Mouse (Mus musculus) intestine, embryonic 14.5 days (tissue): ENCODE measurements around the gene Nek9. TPM values are rescaled to one million over a fixed set of nuclear protein-coding genes. Genes with fewer than 3 reads are reported as not detected.

ENCODE experiments used
- ATAC-seq: fragments of 200-750 bp; cut with Nextera tagmentation; replicated peaks from 2 replicates; pipeline ENCODE4 v1.8.0; 2017; ENCODE audit warnings: low read depth, moderate number of reproducible peaks, moderate TSS enrichment, moderate library complexity; ENCODE audit not compliant: low FRiP score, low TSS enrichment
- DNase-seq: peaks from one replicate; pipeline ENCODE4 v3.0.0-alpha.2; 2018; ENCODE audit warnings: low spot score
- H3K27ac ChIP-seq: fragments of 300-500 bp; sonication (generic); 2 replicates; pipeline ENCODE4 v1.5.1; 2014; ENCODE audit warnings: low read depth, mild to moderate bottlenecking, control low read depth
- H3K27me3 ChIP-seq: fragments of 300-500 bp; sonication (generic); replicated peaks from 2 replicates; pipeline ENCODE4 v1.6.1; 2014; ENCODE audit warnings: low read length, control low read depth; ENCODE audit not compliant: control insufficient read depth, insufficient read depth
- H3K36me3 ChIP-seq: fragments of 300-500 bp; sonication (generic); 2 replicates; pipeline ENCODE4 v1.6.1; 2014; ENCODE audit warnings: low read length, control low read depth; ENCODE audit not compliant: control insufficient read depth, insufficient read depth
- H3K4me1 ChIP-seq: fragments of 300-500 bp; sonication (generic); replicated peaks from 2 replicates; pipeline ENCODE4 v1.6.1; 2014; ENCODE audit warnings: low read length, control low read depth, mixed read lengths; ENCODE audit not compliant: control insufficient read depth, insufficient read depth
- H3K4me2 ChIP-seq: fragments of 300-500 bp; sonication (generic); 2 replicates; pipeline ENCODE4 v1.6.1; 2014; ENCODE audit warnings: low read length
- H3K4me3 ChIP-seq: fragments of 300-500 bp; sonication (generic); 2 replicates; pipeline ENCODE4 v1.5.1; 2014; ENCODE audit warnings: low read depth, low read length, control low read depth, mixed read lengths
- H3K9ac ChIP-seq: fragments of 300-500 bp; sonication (generic); 2 replicates; pipeline ENCODE4 v1.6.1; 2014; ENCODE audit warnings: mild to moderate bottlenecking, low read length
- H3K9me3 ChIP-seq: fragments of 300-500 bp; sonication (generic); 2 replicates; pipeline ENCODE4 v1.6.1; 2016; ENCODE audit warnings: low read length, control low read depth; ENCODE audit not compliant: control insufficient read depth
- WGBS: fragments of 180-500 bp; shearing (Covaris S2); extraction: QIAGEN DNeasy Blood & Tissue Kit; methylation state at CpG from one replicate; pipeline ENCODE4 v1.1.7; 2014; 5-methylcytosine and 5-hydroxymethylcytosine counted together
- polyA plus RNA-seq: library from polyadenylated mRNA; unstranded; fragments of >200 nt; fragmentation: Nextera tagmentation; extraction: Ambion mirVana; gene quantifications from 2 replicates; pipeline ENCODE4 v1.2.1, GENCODE M21; 2014

The Nek9 gene
- 16.5 and 17.2 TPM in 2 replicates for polyA plus RNA-seq

DNA sequence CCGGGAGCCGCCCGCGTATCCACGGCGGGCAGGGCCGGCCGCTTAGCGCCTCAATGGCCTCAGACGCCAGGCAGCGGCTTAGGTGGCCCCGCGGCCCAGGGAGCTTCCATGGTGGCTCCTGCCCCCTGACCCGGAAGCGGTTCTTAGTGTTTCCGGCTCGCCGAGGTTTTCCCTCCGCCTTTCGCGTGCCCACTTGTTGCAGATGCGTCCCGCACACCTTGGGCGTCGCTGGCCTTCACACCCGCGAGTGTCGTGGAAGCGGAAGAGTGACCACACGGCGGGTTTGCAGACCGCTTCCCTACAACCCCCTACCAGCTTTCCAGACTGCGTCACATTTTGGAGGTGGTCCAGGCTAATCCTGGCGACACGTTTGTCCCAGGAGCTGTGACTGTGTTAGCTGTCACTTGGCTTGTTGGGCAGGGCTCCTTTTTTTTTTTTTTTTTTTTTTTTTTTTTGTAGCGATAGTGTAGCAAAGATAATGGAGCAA, at the start of gene Nek9:
Gene Nek9, minus strand, starts transcription at position 120 of the 487 bp plus-strand sequence.
- no peaks in the 10 kb centered on the region for H3K27me3 ChIP-seq
- peak within 1 kb of the TSS; percentile 96 for H3K9ac ChIP-seq
- under 1% methylated on average over 36 of the region's 36 CpGs for WGBS
- H3K9me3 ChIP-seq = no peaks in the 10 kb centered on the region
- H3K4me1 ChIP-seq = peaks cover 11% of the 10 kb centered on the region; the same call in 1 of the 2 replicates
- peak; percentile 84 for ATAC-seq
- peak; percentile 99 for DNase-seq
- H3K4me3 ChIP-seq = peak within 1 kb of the TSS; percentile 83
- H3K36me3 ChIP-seq = peaks cover 40% of the 10 kb centered on the region
- peak within 1 kb of the TSS; percentile 81 for H3K27ac ChIP-seq
- peak within 1 kb of the TSS; percentile 59 for H3K4me2 ChIP-seq

DNA sequence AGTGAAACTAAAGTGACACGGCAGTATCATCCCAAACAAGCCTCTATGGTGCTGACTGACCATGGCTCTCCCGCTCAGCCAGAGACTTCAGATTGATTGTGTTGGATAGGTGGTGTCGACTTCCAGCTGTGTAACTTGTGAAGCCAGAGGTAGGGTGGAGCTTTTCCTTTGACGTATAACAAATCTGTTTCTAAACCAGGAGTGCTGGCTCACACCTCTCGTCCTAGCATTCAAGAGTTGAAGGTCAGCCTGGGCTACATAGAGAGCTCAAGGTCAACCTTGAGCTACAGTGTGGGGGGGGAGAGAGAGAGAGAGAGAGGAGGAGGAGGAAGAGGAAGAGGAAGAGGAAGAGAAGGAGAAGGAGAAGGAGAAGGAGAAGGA, 46.8 kb upstream of the Nek9 start:
- Histone ChIP-seq H3K4me1 (no peaks in the 10 kb centered on the region), H3K36me3 (no peaks in the 10 kb centered on the region), H3K4me3 (no peak overlapping the region), H3K9ac (no peak overlapping the region), H3K27ac (no peak overlapping the region), H3K27me3 (no peaks in the 10 kb centered on the region), H3K9me3 (0 out of 2 replicates have a peak, but pooled peaks cover under 1% of the 10 kb centered on the region), H3K4me2 (no peak overlapping the region)
- DNase-seq = no peak
- WGBS = 49% methylated on average over 5 of the region's 5 CpGs
- ATAC-seq = no peak

DNA sequence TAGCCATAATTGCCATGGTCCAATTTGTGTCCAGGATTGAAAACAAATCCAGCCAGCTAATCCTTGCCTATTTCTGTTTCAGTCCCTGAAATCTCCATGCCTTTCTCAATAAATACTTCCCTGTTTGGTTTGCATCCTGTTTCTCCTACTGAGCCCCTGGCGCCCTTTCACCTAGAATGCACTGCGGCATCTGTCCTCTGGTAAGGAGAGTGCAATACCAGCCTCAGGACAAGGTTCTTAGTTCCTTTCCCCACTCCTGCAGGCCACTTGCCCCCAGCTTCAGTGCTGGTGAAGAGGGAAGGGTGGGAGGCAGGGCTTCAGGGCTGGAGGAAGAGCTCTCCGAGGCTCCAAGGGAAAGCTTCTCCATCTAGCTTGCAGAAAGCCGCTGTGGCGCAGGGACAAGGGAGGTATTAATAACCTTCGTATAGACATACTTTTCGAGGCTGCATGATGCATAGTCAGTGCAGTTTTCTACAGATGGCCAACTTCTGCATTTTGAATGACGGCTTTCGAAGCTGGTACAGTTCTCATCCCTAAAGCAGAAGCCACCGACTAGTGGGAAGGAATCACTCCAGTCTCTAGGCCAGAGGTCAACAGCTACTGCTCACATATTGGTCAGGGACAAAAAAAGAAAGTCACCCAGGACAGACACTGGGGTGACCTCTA, 46.3 kb upstream of the Nek9 start:
- H3K4me1 ChIP-seq = no peaks in the 10 kb centered on the region
- no peak for ATAC-seq
- no peak overlapping the region for H3K9ac ChIP-seq
- no peak overlapping the region for H3K4me3 ChIP-seq
- 0 out of 2 replicates have a peak, but pooled peaks cover 2% of the 10 kb centered on the region for H3K9me3 ChIP-seq
- DNase-seq = no peak
- H3K27ac ChIP-seq = no peak overlapping the region
- no peaks in the 10 kb centered on the region for H3K36me3 ChIP-seq
- H3K27me3 ChIP-seq = no peaks in the 10 kb centered on the region
- 72% methylated on average over 10 of the region's 10 CpGs for whole genome bisulfite sequencing
- no peak overlapping the region for H3K4me2 ChIP-seq

DNA sequence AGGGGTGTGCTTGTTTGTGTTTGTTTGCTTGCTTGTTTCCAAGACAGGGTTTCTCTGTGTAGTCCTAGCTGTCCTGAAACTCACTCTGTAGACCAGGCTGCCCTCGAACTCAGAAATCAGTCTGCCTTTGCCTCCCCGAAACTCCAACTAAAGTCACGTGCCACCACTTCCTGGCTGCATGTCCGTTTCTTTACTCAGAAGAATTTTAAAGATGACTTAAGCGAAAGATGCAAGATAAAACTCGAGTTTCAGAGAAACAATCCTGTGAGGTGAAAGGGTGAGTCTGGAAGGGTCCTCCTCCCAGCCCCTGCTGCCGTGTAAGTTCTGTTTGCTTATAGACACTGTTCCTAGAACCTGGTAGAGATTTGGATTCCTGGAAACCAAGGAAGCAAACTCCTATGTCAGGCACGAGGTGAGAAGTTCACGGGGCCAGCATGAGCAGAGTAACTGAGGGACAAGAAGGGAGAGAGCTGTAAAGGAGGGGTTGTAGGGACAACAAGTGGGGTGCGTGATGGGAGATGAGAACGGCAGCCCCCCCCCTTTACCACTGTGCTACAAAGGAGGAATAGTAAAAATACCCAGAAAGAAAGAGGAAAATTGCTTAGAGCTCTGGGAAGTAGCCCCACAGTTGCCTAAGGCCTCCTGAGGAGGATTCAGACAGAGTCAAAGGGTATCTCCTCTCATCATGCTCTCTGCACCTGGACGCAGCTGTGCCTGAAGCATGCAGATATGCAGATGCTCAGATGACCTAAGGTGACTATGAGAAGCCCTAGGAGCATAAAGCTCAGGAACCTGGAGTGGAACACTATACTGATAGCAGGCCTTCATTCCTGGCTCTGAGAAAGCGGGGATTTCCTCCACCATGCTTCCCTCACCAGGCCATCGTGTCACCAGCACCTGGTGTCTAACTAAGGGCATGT, 43.9 kb upstream of the Nek9 start:
- ATAC-seq (no peak), DNase-seq (no peak)
- WGBS = 61% methylated on average over 14 of the region's 14 CpGs
- H3K9me3 ChIP-seq = 0 out of 2 replicates have a peak, but pooled peaks cover 2% of the 10 kb centered on the region
- H3K9ac ChIP-seq = no peak overlapping the region
- H3K4me3 ChIP-seq = no peak overlapping the region
- no peaks in the 10 kb centered on the region for H3K36me3 ChIP-seq
- no peaks in the 10 kb centered on the region for H3K4me1 ChIP-seq
- H3K27me3 ChIP-seq = no peaks in the 10 kb centered on the region
- no peak overlapping the region for H3K4me2 ChIP-seq
- H3K27ac ChIP-seq = no peak overlapping the region

DNA sequence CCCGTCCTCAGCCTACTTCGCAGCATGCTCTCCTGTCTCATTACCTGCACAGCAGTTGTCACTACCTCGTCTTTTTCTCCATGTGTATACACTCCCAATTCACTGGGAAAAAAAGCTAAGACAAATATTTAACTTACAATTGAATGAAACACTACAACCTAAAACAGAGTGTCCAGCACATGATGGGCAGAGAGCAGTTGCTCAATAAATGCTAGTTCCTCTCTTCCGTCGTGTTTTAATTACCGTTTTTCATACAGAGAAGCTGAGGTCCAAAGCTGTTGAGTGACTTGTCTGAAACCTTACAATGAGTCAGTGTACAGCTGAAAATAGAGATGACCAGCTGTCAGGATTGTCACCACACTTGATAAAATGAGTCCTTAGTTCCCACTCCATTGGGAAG, 42.4 kb upstream of the Nek9 start:
- 0 out of 2 replicates have a peak, but pooled peaks cover 2% of the 10 kb centered on the region for H3K9me3 ChIP-seq
- ATAC-seq = no peak
- H3K4me3 ChIP-seq = no peak overlapping the region
- H3K36me3 ChIP-seq = no peaks in the 10 kb centered on the region
- H3K27ac ChIP-seq = no peak overlapping the region
- no peak overlapping the region for H3K9ac ChIP-seq
- no peak overlapping the region for H3K4me2 ChIP-seq
- WGBS = 82% methylated on average over 6 of the region's 6 CpGs
- H3K4me1 ChIP-seq = no peaks in the 10 kb centered on the region
- H3K27me3 ChIP-seq = no peaks in the 10 kb centered on the region
- no peak for DNase-seq

DNA sequence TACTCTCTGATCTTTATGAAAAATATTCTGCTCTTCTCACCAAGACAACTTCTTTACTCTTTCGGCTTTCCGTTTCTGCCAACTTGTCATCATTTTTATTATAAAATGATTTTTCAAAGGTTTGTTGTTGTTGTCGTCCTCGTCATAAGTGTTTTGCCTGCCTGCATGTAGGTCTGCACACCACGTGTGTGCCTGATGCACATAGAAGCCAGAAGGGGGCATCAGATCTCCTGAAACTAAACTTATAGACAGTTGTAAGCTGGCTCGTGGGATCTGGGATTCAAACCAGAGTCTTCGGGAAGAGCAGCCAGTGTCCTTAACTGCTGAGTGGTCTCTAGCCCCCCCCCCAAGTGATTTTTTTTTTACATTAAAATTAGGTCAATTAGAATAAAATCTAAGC, 41.8 kb upstream of the Nek9 start:
- H3K9me3 ChIP-seq = 0 out of 2 replicates have a peak, but pooled peaks cover 2% of the 10 kb centered on the region
- no peaks in the 10 kb centered on the region for H3K36me3 ChIP-seq
- H3K4me1 ChIP-seq = no peaks in the 10 kb centered on the region
- H3K9ac ChIP-seq = no peak overlapping the region
- H3K4me3 ChIP-seq = no peak overlapping the region
- DNase-seq (no peak), ATAC-seq (no peak)
- no peaks in the 10 kb centered on the region for H3K27me3 ChIP-seq
- H3K27ac ChIP-seq = no peak overlapping the region
- H3K4me2 ChIP-seq = no peak overlapping the region
- 79% methylated on average over 7 of the region's 7 CpGs for WGBS

DNA sequence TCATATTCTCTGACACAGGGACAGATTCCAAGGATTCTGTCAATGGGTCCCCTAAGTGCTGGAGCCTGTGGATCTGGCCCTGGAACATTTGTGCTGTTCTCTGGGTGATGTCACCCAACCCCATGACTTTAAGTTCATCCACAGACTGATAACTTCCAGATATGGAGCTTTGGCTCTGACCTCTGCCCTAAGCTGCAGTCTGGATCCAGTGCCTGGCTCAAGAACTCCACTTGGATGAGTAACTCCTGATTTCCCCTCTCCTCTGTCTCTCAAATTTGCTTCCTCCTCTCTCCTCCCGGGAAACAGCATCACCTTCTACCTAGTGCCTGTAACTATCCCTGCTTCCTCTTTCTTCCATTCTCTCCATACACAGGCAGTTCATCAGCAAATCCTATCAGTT, 41.1 kb upstream of the Nek9 start:
- ATAC-seq (no peak), DNase-seq (no peak)
- no peaks in the 10 kb centered on the region; the same call in 1 of the 2 replicates for H3K4me1 ChIP-seq
- H3K36me3 ChIP-seq = no peaks in the 10 kb centered on the region
- H3K4me3 ChIP-seq = no peak overlapping the region
- no peak overlapping the region for H3K9ac ChIP-seq
- H3K27me3 ChIP-seq = no peaks in the 10 kb centered on the region
- no peak overlapping the region for H3K27ac ChIP-seq
- 0 out of 2 replicates have a peak, but pooled peaks cover 2% of the 10 kb centered on the region for H3K9me3 ChIP-seq
- H3K4me2 ChIP-seq = no peak overlapping the region
- 35% methylated on average over 1 of the region's 1 CpGs for WGBS

DNA sequence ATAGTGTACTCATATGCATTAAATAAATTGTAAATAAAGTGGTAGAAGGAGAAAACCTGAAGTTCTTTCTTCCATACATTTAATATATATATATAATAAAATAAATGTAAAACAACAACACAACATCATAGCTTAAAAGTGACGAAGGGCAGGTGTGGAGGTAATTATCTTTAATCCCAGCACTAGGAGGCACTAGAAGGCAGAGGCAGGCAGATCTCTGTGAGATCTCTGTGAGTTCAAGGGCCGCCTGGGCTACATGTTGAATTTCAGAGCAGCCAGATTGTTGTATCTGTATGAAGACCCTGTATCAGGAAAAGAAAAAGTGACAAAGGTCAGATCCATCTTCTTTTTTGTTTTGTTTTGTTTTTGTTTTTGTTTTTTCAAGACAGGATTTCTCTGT, 39.1 kb upstream of the Nek9 start:
- Histone ChIP-seq H3K27me3 (no peaks in the 10 kb centered on the region), H3K9ac (no peak overlapping the region), H3K27ac (no peak overlapping the region), H3K9me3 (0 out of 2 replicates have a peak, but pooled peaks cover 2% of the 10 kb centered on the region), H3K4me3 (no peak overlapping the region), H3K36me3 (no peaks in the 10 kb centered on the region), H3K4me2 (no peak overlapping the region), H3K4me1 (peaks cover 5% of the 10 kb centered on the region; the same call in 1 of the 2 replicates)
- 88% methylated on average over 2 of the region's 2 CpGs for WGBS
- ATAC-seq = no peak
- no peak for DNase-seq
